Mouse (Mus musculus) testis, adult 2 months (tissue): ENCODE data around the gene Adgb.

ENCODE experiments used
- CTCF ChIP-seq: fragments of 200-500 bp; IDR thresholded peaks from 2 replicates; pipeline ENCODE4 v1.5.1; 2012; ENCODE audit warnings: low read depth, mild to moderate bottlenecking, inconsistent platforms, low read length, moderate library complexity; ENCODE audit not compliant: control insufficient read depth, insufficient read depth, insufficient replicate concordance
- POLR2A ChIP-seq: fragments of 200-500 bp; IDR thresholded peaks from 2 replicates; pipeline ENCODE4 v1.6.1; 2012; ENCODE audit warnings: low read depth, mild to moderate bottlenecking, inconsistent platforms, low read length, moderate library complexity; ENCODE audit not compliant: control insufficient read depth

DNA sequence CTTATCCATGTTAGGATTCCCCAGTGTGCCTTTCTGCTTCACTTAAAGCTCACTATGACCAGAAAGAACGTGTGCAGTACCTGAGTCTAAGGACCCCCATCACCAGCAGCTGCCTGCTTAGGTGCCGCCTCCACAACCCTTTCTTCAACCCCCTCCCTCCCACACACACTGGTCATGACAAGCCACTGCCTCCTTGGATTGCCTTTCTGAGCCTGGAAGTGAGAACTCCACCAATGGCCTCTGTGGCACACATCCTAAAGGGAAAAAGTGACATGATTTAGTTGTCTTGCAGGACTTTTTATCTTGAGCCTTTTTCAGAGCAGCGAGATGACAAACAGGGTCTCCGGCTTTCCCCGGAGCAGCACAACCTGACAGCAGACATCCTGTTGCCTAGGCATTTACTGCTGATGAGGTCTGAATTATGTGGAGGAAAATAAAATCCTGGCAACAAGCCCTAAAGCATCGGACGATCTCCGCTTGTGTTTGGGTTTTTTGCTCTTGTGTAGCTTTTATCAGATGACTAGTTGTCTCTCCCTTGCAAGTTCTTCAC lies 162.2 kb downstream of the Adgb start:
- TF ChIP-seq POLR2A, result no peak
- TF ChIP-seq CTCF, result no peak
